Mouse (Mus musculus): ENCODE data around the gene Rnf17. TPM values are rescaled to one million over a fixed set of nuclear protein-coding genes. Genes with fewer than 3 reads are reported as not detected.
A peak's percentile ranks its signal among the peaks of the same experiment; 100 is the strongest.

Gene Rnf17
- polyA plus RNA-seq, 1 experiment from 2014 or later, result 1.3 TPM

- no peaks in the 10 kb centered on the region for H3K27me3 ChIP-seq (ENCODE audit: control insufficient read depth, insufficient read depth, low read length)
- no peaks in the 10 kb centered on the region for H3K9me3 ChIP-seq (replicated peaks; ENCODE audit: control insufficient read depth, low read length)
- H3K4me3 ChIP-seq (ENCODE audit: low read depth, low read length), result no peak overlapping the region
- no peaks in the 10 kb centered on the region for H3K36me3 ChIP-seq (replicated peaks; ENCODE audit: control insufficient read depth, insufficient read depth, low read depth, low read length)
- H3K27ac ChIP-seq (replicated peaks; ENCODE audit: low read depth, low read length), result no peak overlapping the region
- DNase-seq (ENCODE audit: low spot score), result peak; percentile 56
- no peak for ATAC-seq (replicated peaks; ENCODE audit: insufficient number of reproducible peaks, low FRiP score, low TSS enrichment, low read depth)
- no peak overlapping the region for H3K4me2 ChIP-seq (ENCODE audit: low read depth, low read length)
- no peaks in the 10 kb centered on the region for H3K4me1 ChIP-seq (ENCODE audit: control insufficient read depth, insufficient read depth, low read length)
- H3K9ac ChIP-seq (replicated peaks; ENCODE audit: low read length), result no peak overlapping the region
Observed at GRCm38 (mm10) chr14:56398001-56398400, 4.4 kb upstream of the Rnf17 start.

GRCm38 (mm10) chr14:56403072-56403375, 643 bp downstream of the Rnf17 start:
- Histone ChIP-seq H3K27ac (replicated peaks; ENCODE audit: low read depth, low read length) (no peak overlapping the region), H3K36me3 (replicated peaks; ENCODE audit: control insufficient read depth, insufficient read depth, low read depth, low read length) (no peaks in the 10 kb centered on the region), H3K9ac (replicated peaks; ENCODE audit: low read length) (no peak overlapping the region), H3K4me3 (ENCODE audit: low read depth, low read length) (no peak overlapping the region), H3K27me3 (ENCODE audit: control insufficient read depth, insufficient read depth, low read length) (no peaks in the 10 kb centered on the region), H3K9me3 (replicated peaks; ENCODE audit: control insufficient read depth, low read length) (no peaks in the 10 kb centered on the region), H3K4me1 (ENCODE audit: control insufficient read depth, insufficient read depth, low read length) (no peaks in the 10 kb centered on the region), H3K4me2 (ENCODE audit: low read depth, low read length) (no peak overlapping the region)
- WGBS, result 86% methylated on average over 2 of the region's 2 CpGs
- DNase-seq (ENCODE audit: low spot score) (no peak), ATAC-seq (replicated peaks; ENCODE audit: insufficient number of reproducible peaks, low FRiP score, low TSS enrichment, low read depth) (no peak)

GRCm38 (mm10) chr14:56462090-56462489, 59.7 kb downstream of the Rnf17 start:
- DNase-seq (ENCODE audit: low spot score) (peak; percentile 5), ATAC-seq (replicated peaks; ENCODE audit: insufficient number of reproducible peaks, low FRiP score, low TSS enrichment, low read depth) (no peak)
- whole genome bisulfite sequencing, result 49% methylated on average over 2 of the region's 2 CpGs
- Histone ChIP-seq H3K9me3 (replicated peaks; ENCODE audit: control insufficient read depth, low read length) (no peaks in the 10 kb centered on the region), H3K27me3 (ENCODE audit: control insufficient read depth, insufficient read depth, low read length) (no peaks in the 10 kb centered on the region), H3K4me3 (ENCODE audit: low read depth, low read length) (no peak overlapping the region), H3K4me1 (ENCODE audit: control insufficient read depth, insufficient read depth, low read length) (no peaks in the 10 kb centered on the region), H3K4me2 (ENCODE audit: low read depth, low read length) (no peak overlapping the region), H3K27ac (replicated peaks; ENCODE audit: low read depth, low read length) (no peak overlapping the region), H3K9ac (replicated peaks; ENCODE audit: low read length) (no peak overlapping the region), H3K36me3 (replicated peaks; ENCODE audit: control insufficient read depth, insufficient read depth, low read depth, low read length) (no peaks in the 10 kb centered on the region)

GRCm38 (mm10) chr14:56462729-56463128, 60.3 kb downstream of the Rnf17 start:
- no peaks in the 10 kb centered on the region for H3K4me1 ChIP-seq (ENCODE audit: control insufficient read depth, insufficient read depth, low read length)
- H3K27me3 ChIP-seq (ENCODE audit: control insufficient read depth, insufficient read depth, low read length), result no peaks in the 10 kb centered on the region
- DNase-seq (ENCODE audit: low spot score), result no peak
- no peaks in the 10 kb centered on the region for H3K36me3 ChIP-seq (replicated peaks; ENCODE audit: control insufficient read depth, insufficient read depth, low read depth, low read length)
- no peak overlapping the region for H3K9ac ChIP-seq (replicated peaks; ENCODE audit: low read length)
- 47% methylated on average over 1 of the region's 1 CpGs for WGBS
- no peak overlapping the region for H3K4me3 ChIP-seq (ENCODE audit: low read depth, low read length)
- H3K4me2 ChIP-seq (ENCODE audit: low read depth, low read length), result no peak overlapping the region
- no peak for ATAC-seq (replicated peaks; ENCODE audit: insufficient number of reproducible peaks, low FRiP score, low TSS enrichment, low read depth)
- H3K9me3 ChIP-seq (replicated peaks; ENCODE audit: control insufficient read depth, low read length), result no peaks in the 10 kb centered on the region
- no peak overlapping the region for H3K27ac ChIP-seq (replicated peaks; ENCODE audit: low read depth, low read length)

GRCm38 (mm10) chr14:56468145-56468544, 65.8 kb downstream of the Rnf17 start:
- no peak for ATAC-seq (replicated peaks; ENCODE audit: insufficient number of reproducible peaks, low FRiP score, low TSS enrichment, low read depth)
- no peak overlapping the region for H3K4me2 ChIP-seq (ENCODE audit: low read depth, low read length)
- 38% methylated on average over 1 of the region's 1 CpGs for WGBS
- H3K9ac ChIP-seq (replicated peaks; ENCODE audit: low read length), result no peak overlapping the region
- peak; percentile 42 for DNase-seq (ENCODE audit: low spot score)
- no peaks in the 10 kb centered on the region for H3K36me3 ChIP-seq (replicated peaks; ENCODE audit: control insufficient read depth, insufficient read depth, low read depth, low read length)
- no peak overlapping the region for H3K27ac ChIP-seq (replicated peaks; ENCODE audit: low read depth, low read length)
- no peak overlapping the region for H3K4me3 ChIP-seq (ENCODE audit: low read depth, low read length)
- H3K27me3 ChIP-seq (ENCODE audit: control insufficient read depth, insufficient read depth, low read length), result no peaks in the 10 kb centered on the region
- H3K4me1 ChIP-seq (ENCODE audit: control insufficient read depth, insufficient read depth, low read length), result no peaks in the 10 kb centered on the region
- H3K9me3 ChIP-seq (replicated peaks; ENCODE audit: control insufficient read depth, low read length), result no peaks in the 10 kb centered on the region

- H3K27ac ChIP-seq (replicated peaks; ENCODE audit: low read depth, low read length), result no peak overlapping the region
- H3K36me3 ChIP-seq (replicated peaks; ENCODE audit: control insufficient read depth, insufficient read depth, low read depth, low read length), result no peaks in the 10 kb centered on the region
- H3K9me3 ChIP-seq (replicated peaks; ENCODE audit: control insufficient read depth, low read length), result no peaks in the 10 kb centered on the region
- H3K27me3 ChIP-seq (ENCODE audit: control insufficient read depth, insufficient read depth, low read length), result no peaks in the 10 kb centered on the region
- H3K4me3 ChIP-seq (ENCODE audit: low read depth, low read length), result no peak overlapping the region
- DNase-seq (ENCODE audit: low spot score), result no peak
- H3K9ac ChIP-seq (replicated peaks; ENCODE audit: low read length), result no peak overlapping the region
- no peak for ATAC-seq (replicated peaks; ENCODE audit: insufficient number of reproducible peaks, low FRiP score, low TSS enrichment, low read depth)
- H3K4me2 ChIP-seq (ENCODE audit: low read depth, low read length), result no peak overlapping the region
- no peaks in the 10 kb centered on the region for H3K4me1 ChIP-seq (ENCODE audit: control insufficient read depth, insufficient read depth, low read length)
Observed at GRCm38 (mm10) chr14:56489806-56490205, 87.4 kb downstream of the Rnf17 start.

- Histone ChIP-seq H3K9ac (replicated peaks; ENCODE audit: low read length) (no peak overlapping the region), H3K27ac (replicated peaks; ENCODE audit: low read depth, low read length) (no peak overlapping the region), H3K36me3 (replicated peaks; ENCODE audit: control insufficient read depth, insufficient read depth, low read depth, low read length) (no peaks in the 10 kb centered on the region), H3K4me2 (ENCODE audit: low read depth, low read length) (no peak overlapping the region), H3K4me1 (ENCODE audit: control insufficient read depth, insufficient read depth, low read length) (no peaks in the 10 kb centered on the region), H3K27me3 (ENCODE audit: control insufficient read depth, insufficient read depth, low read length) (no peaks in the 10 kb centered on the region), H3K4me3 (ENCODE audit: low read depth, low read length) (no peak overlapping the region), H3K9me3 (replicated peaks; ENCODE audit: control insufficient read depth, low read length) (no peaks in the 10 kb centered on the region)
- no peak for ATAC-seq (replicated peaks; ENCODE audit: insufficient number of reproducible peaks, low FRiP score, low TSS enrichment, low read depth)
- WGBS, result 57% methylated on average over 4 of the region's 4 CpGs
- DNase-seq (ENCODE audit: low spot score), result no peak
Observed at GRCm38 (mm10) chr14:56502407-56502806, 100.0 kb downstream of the Rnf17 start.

- H3K9ac ChIP-seq (replicated peaks; ENCODE audit: low read length), result no peak overlapping the region
- ATAC-seq (replicated peaks; ENCODE audit: insufficient number of reproducible peaks, low FRiP score, low TSS enrichment, low read depth) (no peak), DNase-seq (ENCODE audit: low spot score) (no peak)
- H3K36me3 ChIP-seq (replicated peaks; ENCODE audit: control insufficient read depth, insufficient read depth, low read depth, low read length), result no peaks in the 10 kb centered on the region
- H3K4me1 ChIP-seq (ENCODE audit: control insufficient read depth, insufficient read depth, low read length), result no peaks in the 10 kb centered on the region
- H3K9me3 ChIP-seq (replicated peaks; ENCODE audit: control insufficient read depth, low read length), result no peaks in the 10 kb centered on the region
- H3K4me2 ChIP-seq (ENCODE audit: low read depth, low read length), result no peak overlapping the region
- H3K27ac ChIP-seq (replicated peaks; ENCODE audit: low read depth, low read length), result no peak overlapping the region
- H3K27me3 ChIP-seq (ENCODE audit: control insufficient read depth, insufficient read depth, low read length), result no peaks in the 10 kb centered on the region
- no peak overlapping the region for H3K4me3 ChIP-seq (ENCODE audit: low read depth, low read length)
- WGBS, result 73% methylated on average over 3 of the region's 3 CpGs
Observed at GRCm38 (mm10) chr14:56506743-56507142, 104.4 kb downstream of the Rnf17 start.

GRCm38 (mm10) chr14:56512084-56512483, 109.7 kb downstream of the Rnf17 start:
- Histone ChIP-seq H3K27ac (replicated peaks; ENCODE audit: low read depth, low read length) (no peak overlapping the region), H3K27me3 (ENCODE audit: control insufficient read depth, insufficient read depth, low read length) (no peaks in the 10 kb centered on the region), H3K36me3 (replicated peaks; ENCODE audit: control insufficient read depth, insufficient read depth, low read depth, low read length) (no peaks in the 10 kb centered on the region), H3K4me2 (ENCODE audit: low read depth, low read length) (no peak overlapping the region), H3K9ac (replicated peaks; ENCODE audit: low read length) (no peak overlapping the region), H3K4me1 (ENCODE audit: control insufficient read depth, insufficient read depth, low read length) (no peaks in the 10 kb centered on the region), H3K4me3 (ENCODE audit: low read depth, low read length) (no peak overlapping the region), H3K9me3 (replicated peaks; ENCODE audit: control insufficient read depth, low read length) (no peaks in the 10 kb centered on the region)
- no peak for ATAC-seq (replicated peaks; ENCODE audit: insufficient number of reproducible peaks, low FRiP score, low TSS enrichment, low read depth)
- WGBS, result 27% methylated on average over 6 of the region's 6 CpGs
- peak; percentile 59 for DNase-seq (ENCODE audit: low spot score)

Data from embryonic facial prominence, embryonic 11.5 days (tissue).